Mouse (Mus musculus): ENCODE data around the gene Ankrd39.
"Not testable (repeated sequence)": the region's sequence is repeated elsewhere in the genome, so short reads cannot be mapped to it uniquely, and the experiment has no call there.

The Ankrd39 gene

GRCm38 (mm10) chr1:36539186-36539585, 8.1 kb downstream of the Ankrd39 start, which contains the start of gene Gm42417:
Gene Gm42417, minus strand, starts transcription at chr1:36539429.
- in situ Hi-C loops (cut with MboI; ENCODE audit: low pct_unique_long_range_greater_than_20kb in 1 of 2, low sequenced_read_pairs in 2 of 2, unreplicated experiment in 1 of 2), result no loop called here

- in situ Hi-C loops (cut with MboI; ENCODE audit: low pct_unique_long_range_greater_than_20kb in 1 of 2, low sequenced_read_pairs in 2 of 2, unreplicated experiment in 1 of 2), result no loop called here
Measured at GRCm38 (mm10) chr1:36538727-36539126, 8.5 kb downstream of the Ankrd39 start.

- in situ Hi-C loops (cut with MboI; ENCODE audit: low pct_unique_long_range_greater_than_20kb in 1 of 2, low sequenced_read_pairs in 2 of 2, unreplicated experiment in 1 of 2), result not testable (repeated sequence)
Measured at GRCm38 (mm10) chr1:36536783-36537182, 10.5 kb downstream of the Ankrd39 start, which contains the start of gene Ankrd23. Gene Ankrd23, minus strand, starts transcription at chr1:36536883.

GRCm38 (mm10) chr1:36536397-36536728, 10.9 kb downstream of the Ankrd39 start:
- in situ Hi-C loops (cut with MboI; ENCODE audit: low pct_unique_long_range_greater_than_20kb in 1 of 2, low sequenced_read_pairs in 2 of 2, unreplicated experiment in 1 of 2), result no loop called here

GRCm38 (mm10) chr1:36535477-36536396, 11.5 kb downstream of the Ankrd39 start:
- in situ Hi-C loops (cut with MboI; ENCODE audit: low pct_unique_long_range_greater_than_20kb in 1 of 2, low sequenced_read_pairs in 2 of 2, unreplicated experiment in 1 of 2), result no loop called here

GRCm38 (mm10) chr1:36534595-36535058, 12.6 kb downstream of the Ankrd39 start:
- in situ Hi-C loops (cut with MboI; ENCODE audit: low pct_unique_long_range_greater_than_20kb in 1 of 2, low sequenced_read_pairs in 2 of 2, unreplicated experiment in 1 of 2), result no loop called here

GRCm38 (mm10) chr1:36533546-36533945, 13.7 kb downstream of the Ankrd39 start:
- in situ Hi-C loops (cut with MboI; ENCODE audit: low pct_unique_long_range_greater_than_20kb in 1 of 2, low sequenced_read_pairs in 2 of 2, unreplicated experiment in 1 of 2), result no loop called here

- in situ Hi-C loops (cut with MboI; ENCODE audit: low pct_unique_long_range_greater_than_20kb in 1 of 2, low sequenced_read_pairs in 2 of 2, unreplicated experiment in 1 of 2), result no loop called here
Measured at GRCm38 (mm10) chr1:36531461-36531860, 15.8 kb downstream of the Ankrd39 start.

- in situ Hi-C loops (cut with MboI; ENCODE audit: low pct_unique_long_range_greater_than_20kb in 1 of 2, low sequenced_read_pairs in 2 of 2, unreplicated experiment in 1 of 2), result no loop called here
Measured at GRCm38 (mm10) chr1:36530962-36531361, 16.3 kb downstream of the Ankrd39 start.

GRCm38 (mm10) chr1:36530485-36530884, 16.8 kb downstream of the Ankrd39 start:
- in situ Hi-C loops (cut with MboI; ENCODE audit: low pct_unique_long_range_greater_than_20kb in 1 of 2, low sequenced_read_pairs in 2 of 2, unreplicated experiment in 1 of 2), result no loop called here

- in situ Hi-C loops (cut with MboI; ENCODE audit: low pct_unique_long_range_greater_than_20kb in 1 of 2, low sequenced_read_pairs in 2 of 2, unreplicated experiment in 1 of 2), result no loop called here
Measured at GRCm38 (mm10) chr1:36529875-36530274, 17.4 kb downstream of the Ankrd39 start.

GRCm38 (mm10) chr1:36529274-36529673, 18.0 kb downstream of the Ankrd39 start:
- in situ Hi-C loops (cut with MboI; ENCODE audit: low pct_unique_long_range_greater_than_20kb in 1 of 2, low sequenced_read_pairs in 2 of 2, unreplicated experiment in 1 of 2), result no loop called here

- in situ Hi-C loops (cut with MboI; ENCODE audit: low pct_unique_long_range_greater_than_20kb in 1 of 2, low sequenced_read_pairs in 2 of 2, unreplicated experiment in 1 of 2), result no loop called here
Measured at GRCm38 (mm10) chr1:36528351-36528750, 18.9 kb downstream of the Ankrd39 start.

GRCm38 (mm10) chr1:36526903-36527302, 20.3 kb downstream of the Ankrd39 start:
- in situ Hi-C loops (cut with MboI; ENCODE audit: low pct_unique_long_range_greater_than_20kb in 1 of 2, low sequenced_read_pairs in 2 of 2, unreplicated experiment in 1 of 2), result no loop called here

- in situ Hi-C loops (cut with MboI; ENCODE audit: low pct_unique_long_range_greater_than_20kb in 1 of 2, low sequenced_read_pairs in 2 of 2, unreplicated experiment in 1 of 2), result no loop called here
Measured at GRCm38 (mm10) chr1:36525774-36526173, 21.5 kb downstream of the Ankrd39 start.

- in situ Hi-C loops (cut with MboI; ENCODE audit: low pct_unique_long_range_greater_than_20kb in 1 of 2, low sequenced_read_pairs in 2 of 2, unreplicated experiment in 1 of 2), result no loop called here
Measured at GRCm38 (mm10) chr1:36524058-36524457, 23.2 kb downstream of the Ankrd39 start.

GRCm38 (mm10) chr1:36523332-36524013, 23.8 kb downstream of the Ankrd39 start:
- in situ Hi-C loops (cut with MboI; ENCODE audit: low pct_unique_long_range_greater_than_20kb in 1 of 2, low sequenced_read_pairs in 2 of 2, unreplicated experiment in 1 of 2), result no loop called here

GRCm38 (mm10) chr1:36522210-36522609, 25.0 kb downstream of the Ankrd39 start:
- in situ Hi-C loops (cut with MboI; ENCODE audit: low pct_unique_long_range_greater_than_20kb in 1 of 2, low sequenced_read_pairs in 2 of 2, unreplicated experiment in 1 of 2), result no loop called here

GRCm38 (mm10) chr1:36519626-36520025, 27.6 kb downstream of the Ankrd39 start:
- in situ Hi-C loops (cut with MboI; ENCODE audit: low pct_unique_long_range_greater_than_20kb in 1 of 2, low sequenced_read_pairs in 2 of 2, unreplicated experiment in 1 of 2), result no loop called here
